Mouse (Mus musculus): ENCODE results near the gene Fpr-rs3.

Fpr-rs3 gene

GRCm38 (mm10) chr17:20624777-20625176 is at the start of gene Fpr-rs3:
Fpr-rs3 (minus strand) TSS chr17:20624877.
- DNase-seq (ENCODE audit: extremely low read depth, low read depth): no peak

- DNase-seq (ENCODE audit: extremely low read depth, low read depth): no peak
These were observed 28.4 kb downstream of the Fpr-rs3 start, which contains the start of gene Vmn2r110 for GRCm38 (mm10) chr17:20596323-20596722. Vmn2r110 (minus strand) TSS chr17:20596423.
